Mouse (Mus musculus) splenic B cell, adult 2 months (primary cell): ENCODE measurements at regions not wholly inside any gene's neighbourhood (a gene's known extent, or its start where the extent isn't known, plus 50 kb on each side); places are given as distances from the start of the nearest gene placed in this dataset.

Source experiments
- DNase-seq: peaks from one replicate; pipeline ENCODE4 v3.0.0-alpha.2; 2011; ENCODE audit warnings: low read depth, low spot score
- H3K27me3 ChIP-seq: 2 replicates; pipeline ENCODE4 v1.6.1; 2012; ENCODE audit warnings: mild to moderate bottlenecking, low read length, moderate library complexity, mixed read lengths; ENCODE audit not compliant: control insufficient read depth, poor library complexity, insufficient read depth, severe bottlenecking
- H3K36me3 ChIP-seq: 2 replicates; pipeline ENCODE4 v1.6.1; 2012; ENCODE audit warnings: mild to moderate bottlenecking, low read length, moderate library complexity, mixed read lengths; ENCODE audit not compliant: control insufficient read depth, poor library complexity, insufficient read depth, severe bottlenecking

DNA sequence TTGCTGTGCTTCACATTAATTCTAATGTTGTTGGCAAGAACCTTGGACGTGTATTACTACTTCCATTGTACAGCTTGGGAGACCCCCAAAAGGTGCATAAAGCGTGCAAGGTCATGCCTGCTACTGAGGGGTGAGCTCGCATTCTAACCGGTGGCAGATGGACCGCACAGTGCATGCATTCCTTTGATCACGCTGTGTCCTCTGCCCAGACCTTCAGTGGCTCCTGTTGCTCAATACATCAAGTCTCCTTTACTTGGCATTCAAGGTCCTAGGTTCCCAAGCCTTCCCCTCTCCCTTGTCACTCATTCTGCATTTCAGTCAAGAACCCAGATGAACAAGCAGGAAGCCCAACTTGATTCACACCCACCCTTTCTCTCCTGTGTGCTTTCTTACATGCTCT is 156.4 kb upstream of the Pgrmc2 start:
- no peaks in the 10 kb centered on the region for H3K27me3 ChIP-seq
- no peak for DNase-seq
- no peaks in the 10 kb centered on the region for H3K36me3 ChIP-seq

DNA sequence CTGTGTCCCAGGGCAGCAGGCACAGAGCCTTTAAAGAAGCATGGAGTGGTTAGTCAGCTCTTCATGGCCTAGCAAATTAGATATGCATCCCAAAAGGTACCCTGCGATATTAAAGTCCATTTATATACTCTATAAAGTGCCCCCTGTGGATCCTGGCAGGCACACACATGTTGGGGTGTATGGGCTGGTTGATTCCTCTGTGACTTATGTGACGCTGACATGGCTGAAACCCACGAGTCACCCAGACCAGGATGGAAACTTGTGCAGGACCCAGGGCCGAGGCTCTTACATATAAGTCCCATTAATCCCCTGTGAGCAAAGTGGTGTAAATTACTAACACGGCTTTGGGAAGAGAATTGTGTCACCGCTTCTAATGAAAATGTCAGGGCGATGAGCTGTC is 155.2 kb upstream of the Pgrmc2 start:
- Histone ChIP-seq H3K27me3 (no peaks in the 10 kb centered on the region), H3K36me3 (no peaks in the 10 kb centered on the region)
- no peak for DNase-seq

DNA sequence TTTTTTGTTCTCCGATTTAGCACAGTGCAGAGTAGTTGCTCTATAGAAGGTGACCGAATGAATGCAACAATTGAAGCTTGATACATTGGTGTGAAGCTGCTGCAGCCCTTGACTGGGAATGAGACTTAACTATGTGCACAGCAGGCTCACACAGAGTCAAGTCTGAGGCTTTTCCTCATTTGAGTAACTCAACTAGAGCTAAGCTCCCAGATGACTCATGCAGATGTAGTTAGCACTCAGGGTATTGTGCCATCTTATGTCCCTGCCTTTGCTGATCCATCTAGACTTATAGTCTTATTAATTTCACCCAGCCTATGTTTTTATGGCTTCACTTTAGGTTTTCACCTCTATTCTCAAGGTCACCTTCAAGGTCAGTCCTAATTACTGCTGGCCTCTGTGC is 152.8 kb upstream of the Pgrmc2 start:
- Histone ChIP-seq H3K27me3 (no peaks in the 10 kb centered on the region), H3K36me3 (no peaks in the 10 kb centered on the region)
- no peak for DNase-seq

DNA sequence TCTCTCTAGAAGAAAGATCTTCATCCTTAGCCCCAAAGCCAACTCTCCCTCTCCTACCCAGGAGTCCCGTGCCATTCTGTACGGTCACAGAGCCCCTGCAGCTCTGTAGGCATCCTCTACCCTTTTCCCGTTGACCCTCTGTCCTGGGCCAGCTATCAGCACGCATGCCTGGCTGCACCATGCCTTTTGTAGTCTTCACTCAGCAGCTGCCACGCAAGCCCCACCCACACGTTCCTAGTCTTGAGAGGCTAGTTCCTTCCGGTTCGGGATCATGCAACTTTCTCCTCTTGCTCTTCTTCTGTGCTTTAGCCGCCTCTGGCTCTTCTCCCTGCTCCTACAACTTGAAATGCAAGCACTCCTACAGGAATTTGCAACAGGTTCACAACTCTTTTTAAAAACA is 152.1 kb upstream of the Pgrmc2 start:
- DNase-seq: no peak
- no peaks in the 10 kb centered on the region for H3K27me3 ChIP-seq
- no peaks in the 10 kb centered on the region for H3K36me3 ChIP-seq

DNA sequence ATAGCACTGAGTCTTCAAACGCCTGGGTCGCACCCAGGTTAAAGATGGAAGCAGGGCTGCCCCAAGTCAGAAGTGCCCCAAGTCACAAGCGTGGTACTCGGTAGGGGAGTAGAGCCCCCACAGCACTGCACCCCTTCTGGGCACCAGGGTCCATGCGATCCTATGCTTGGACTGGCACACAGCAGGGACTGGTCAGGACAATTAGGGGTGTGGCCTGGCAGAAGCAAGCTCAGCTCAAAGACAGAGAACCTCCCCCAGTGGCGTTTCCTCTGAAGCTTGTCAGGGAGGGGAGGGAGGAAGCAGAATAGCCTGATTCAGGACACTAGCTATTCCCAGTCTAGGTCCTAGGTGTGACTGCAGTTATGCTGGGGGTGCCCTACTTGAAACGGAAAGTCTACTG is 151.3 kb upstream of the Pgrmc2 start:
- Histone ChIP-seq H3K27me3 (no peaks in the 10 kb centered on the region), H3K36me3 (no peaks in the 10 kb centered on the region)
- no peak for DNase-seq

DNA sequence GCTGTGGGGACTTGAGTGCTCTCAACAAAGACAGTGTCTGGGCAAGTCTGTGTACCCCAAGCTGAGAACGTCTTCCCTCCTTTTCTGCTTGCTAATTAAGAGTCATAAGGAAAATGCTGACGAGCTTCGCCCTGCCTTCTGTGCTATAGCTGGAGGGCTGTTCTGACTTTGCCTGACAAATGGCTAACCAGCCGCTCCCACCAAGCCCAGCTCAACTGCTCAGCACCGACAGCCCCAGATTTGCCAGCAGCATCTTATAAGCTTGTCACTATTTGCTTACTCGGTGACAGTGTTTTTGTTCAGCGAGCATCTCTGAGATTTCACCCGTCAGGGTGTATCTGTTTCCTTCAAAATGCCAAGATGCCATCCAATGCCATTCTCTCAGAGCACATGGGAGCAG is 150.6 kb upstream of the Pgrmc2 start:
- Histone ChIP-seq H3K36me3 (no peaks in the 10 kb centered on the region), H3K27me3 (no peaks in the 10 kb centered on the region)
- no peak for DNase-seq

DNA sequence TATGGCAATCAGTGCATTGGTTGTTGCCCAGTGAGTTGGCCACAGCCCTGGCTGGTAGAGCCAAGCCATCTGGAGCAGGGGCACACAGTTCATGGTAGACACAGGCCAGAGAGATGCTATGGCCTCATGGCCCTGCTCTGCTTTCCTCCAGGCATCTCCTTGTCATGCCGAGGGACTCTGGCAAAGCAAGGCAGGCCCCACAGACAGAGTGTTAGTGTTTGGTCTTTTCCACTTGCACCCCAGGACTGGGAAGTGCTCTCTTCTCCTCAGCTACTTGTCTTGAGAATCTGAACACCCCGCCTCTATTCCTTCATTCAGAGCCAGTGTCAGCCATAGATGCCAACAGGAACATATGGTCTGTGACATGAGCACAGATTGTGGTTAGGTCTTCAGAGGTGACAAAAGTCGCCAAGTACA is 148.1 kb upstream of the Pgrmc2 start:
- Histone ChIP-seq H3K36me3 (no peaks in the 10 kb centered on the region), H3K27me3 (no peaks in the 10 kb centered on the region)
- no peak for DNase-seq

DNA sequence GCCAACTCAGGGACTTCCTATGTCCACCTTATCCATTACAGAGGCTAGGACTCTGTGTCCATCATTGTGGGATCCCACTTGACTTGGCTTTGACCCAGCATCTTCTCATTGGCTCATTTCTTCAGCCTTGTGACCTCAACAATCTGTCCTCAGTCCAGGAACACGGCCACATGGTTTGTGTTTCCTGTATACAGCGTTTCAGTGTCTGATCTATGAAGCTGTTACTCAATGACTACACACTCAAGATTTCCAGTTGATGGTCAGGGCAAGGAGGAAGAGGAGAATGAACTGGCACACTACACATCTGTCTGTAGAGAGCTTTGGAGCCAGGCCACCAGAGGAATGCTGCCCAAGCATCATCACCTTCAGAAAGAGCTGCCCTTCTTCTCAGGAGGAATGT is 146.6 kb upstream of the Pgrmc2 start:
- Histone ChIP-seq H3K36me3 (no peaks in the 10 kb centered on the region), H3K27me3 (no peaks in the 10 kb centered on the region)
- DNase-seq: no peak

DNA sequence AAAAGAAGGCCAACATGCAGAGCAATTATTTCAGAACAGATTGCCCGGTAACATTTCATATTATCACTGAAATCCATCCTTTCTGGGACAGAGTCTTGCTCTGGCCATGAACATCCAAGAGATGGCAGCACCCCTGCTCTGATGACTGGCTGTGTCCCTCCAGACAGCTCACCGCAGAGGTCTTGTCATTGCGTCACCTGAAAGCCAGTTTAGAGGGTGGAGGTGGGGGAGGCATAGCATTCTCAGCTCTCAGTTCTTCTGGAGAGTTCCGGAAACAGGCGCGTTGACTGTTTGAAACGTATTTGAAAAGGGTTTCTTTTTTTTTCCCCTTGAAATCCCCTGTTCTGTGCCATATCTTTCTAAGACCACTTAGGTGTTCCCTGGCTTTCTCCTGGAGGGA is 145.7 kb upstream of the Pgrmc2 start:
- Histone ChIP-seq H3K36me3 (no peaks in the 10 kb centered on the region), H3K27me3 (no peaks in the 10 kb centered on the region)
- peak; percentile 1 for DNase-seq

DNA sequence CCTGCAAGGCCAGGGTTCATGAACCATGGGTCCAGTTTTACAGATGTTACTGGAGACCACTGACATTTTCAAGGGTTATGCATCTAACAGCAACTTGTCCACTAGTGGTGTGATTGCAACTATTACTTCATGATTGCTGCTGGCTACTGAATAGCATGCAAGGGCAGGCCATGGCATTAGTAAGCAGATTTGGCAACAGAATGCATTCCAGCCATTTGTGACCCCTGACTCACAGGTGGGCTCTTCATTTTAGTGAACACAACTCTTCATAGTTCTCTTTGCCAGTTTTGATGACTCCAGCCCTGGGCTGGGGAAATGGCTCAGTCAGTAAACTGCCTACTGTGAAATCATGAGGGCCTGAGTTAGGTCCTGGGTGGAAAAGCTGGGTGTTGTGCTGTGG is 137.9 kb upstream of the Pgrmc2 start:
- Histone ChIP-seq H3K36me3 (no peaks in the 10 kb centered on the region), H3K27me3 (no peaks in the 10 kb centered on the region; the same call in 1 of the 2 replicates)
- no peak for DNase-seq

DNA sequence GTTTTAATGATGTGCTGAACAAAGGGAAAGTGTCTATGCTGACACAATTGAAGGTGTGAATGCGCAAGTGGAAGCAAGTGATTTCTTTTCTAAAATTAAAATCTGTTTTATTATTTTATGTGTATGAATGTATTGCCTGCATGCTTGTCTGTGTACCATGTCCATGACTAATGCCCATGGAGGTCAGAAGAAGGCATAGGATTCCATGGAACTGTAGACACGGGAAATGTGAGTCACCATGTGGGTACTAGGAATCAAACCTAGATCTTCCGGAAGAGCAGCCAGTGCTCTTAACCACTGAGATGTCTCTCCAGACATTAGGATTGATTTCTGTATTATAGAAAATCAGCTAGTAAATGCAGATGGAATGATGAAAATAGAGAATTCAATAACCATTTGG is 134.9 kb upstream of the Pgrmc2 start:
- Histone ChIP-seq H3K36me3 (no peaks in the 10 kb centered on the region), H3K27me3 (no peaks in the 10 kb centered on the region; the same call in 1 of the 2 replicates)
- DNase-seq: no peak

DNA sequence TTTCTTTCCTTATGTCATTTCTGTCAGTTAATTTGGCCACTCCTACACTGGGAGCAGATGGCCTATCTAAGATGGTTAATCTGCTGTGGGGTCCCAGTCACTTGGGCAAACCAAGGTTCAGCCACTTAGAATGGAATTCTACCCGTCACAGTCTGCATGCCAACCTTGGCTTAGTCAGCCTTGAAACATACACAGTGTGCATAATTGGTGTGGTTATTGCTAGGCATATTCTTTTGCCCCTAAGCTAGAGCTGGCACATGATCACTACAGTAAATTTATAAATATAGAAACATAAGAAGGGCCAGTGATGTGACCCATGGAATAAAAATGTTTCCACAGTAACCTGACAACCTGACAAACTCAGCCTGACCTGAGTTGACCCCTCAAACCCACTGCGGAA is 130.7 kb upstream of the Pgrmc2 start:
- H3K27me3 ChIP-seq: no peaks in the 10 kb centered on the region; the same call in 1 of the 2 replicates
- no peaks in the 10 kb centered on the region for H3K36me3 ChIP-seq
- no peak for DNase-seq

DNA sequence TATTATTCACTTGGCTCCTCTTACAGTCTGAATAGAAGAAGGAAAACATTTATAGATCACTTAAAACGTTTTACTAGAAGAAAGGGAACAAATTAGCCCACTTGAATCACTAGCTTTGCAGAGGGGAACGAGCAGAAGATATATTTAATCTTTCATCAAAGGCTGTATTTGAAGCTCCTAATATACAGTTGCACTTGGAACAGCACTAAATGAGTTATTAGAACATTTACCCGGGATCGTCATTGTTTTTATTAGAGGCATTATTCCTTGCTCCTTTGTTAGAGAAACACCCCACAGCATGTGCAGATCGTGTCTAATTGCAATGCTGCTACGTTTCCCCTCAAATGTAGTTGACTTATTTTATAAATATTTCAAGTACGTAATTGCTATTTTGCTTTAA is 127.5 kb upstream of the Pgrmc2 start:
- H3K36me3 ChIP-seq: no peaks in the 10 kb centered on the region
- no peak for DNase-seq
- no peaks in the 10 kb centered on the region for H3K27me3 ChIP-seq

DNA sequence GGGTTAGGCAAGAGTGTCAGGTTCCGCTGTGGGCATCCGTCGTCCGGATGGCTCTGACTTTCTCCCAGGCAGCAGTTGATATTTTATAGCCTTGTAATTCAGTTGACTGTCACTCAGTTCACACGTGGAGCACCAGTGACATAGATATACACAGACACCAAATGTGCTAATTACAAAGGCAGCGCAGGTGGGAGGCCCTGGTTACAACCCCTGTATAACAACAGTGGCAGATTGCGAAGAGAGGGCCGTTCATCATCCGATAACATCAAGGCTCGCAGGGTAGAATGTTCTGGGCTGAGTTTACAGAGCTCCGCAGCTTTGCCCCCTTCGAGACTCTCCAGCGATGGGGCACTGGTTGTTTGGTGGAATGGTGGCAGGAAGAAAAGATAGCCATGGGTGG is 120.0 kb upstream of the Pgrmc2 start:
- DNase-seq: no peak
- Histone ChIP-seq H3K36me3 (no peaks in the 10 kb centered on the region), H3K27me3 (no peaks in the 10 kb centered on the region)

DNA sequence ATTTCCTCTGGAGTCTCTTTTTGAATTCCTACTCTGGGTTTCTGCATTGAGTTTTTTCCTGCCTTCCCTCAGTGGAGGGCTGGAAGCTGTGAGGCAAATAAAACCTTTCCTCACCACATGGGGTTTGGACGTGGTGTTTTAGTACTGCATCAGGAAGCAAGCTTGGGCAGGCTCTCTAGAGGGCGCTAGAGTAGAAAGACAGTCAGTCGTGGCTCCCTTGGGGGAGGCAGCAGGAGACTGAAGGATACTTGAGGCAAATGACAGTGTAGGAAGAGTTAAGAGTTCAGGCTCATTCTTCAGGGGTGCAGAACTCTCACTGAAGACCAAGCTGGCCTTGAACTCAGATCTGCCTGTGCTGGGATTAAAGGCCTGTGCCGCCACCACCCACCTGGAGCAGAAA is 118.9 kb upstream of the Pgrmc2 start:
- Histone ChIP-seq H3K36me3 (no peaks in the 10 kb centered on the region), H3K27me3 (no peaks in the 10 kb centered on the region)
- DNase-seq: peak; percentile 14

DNA sequence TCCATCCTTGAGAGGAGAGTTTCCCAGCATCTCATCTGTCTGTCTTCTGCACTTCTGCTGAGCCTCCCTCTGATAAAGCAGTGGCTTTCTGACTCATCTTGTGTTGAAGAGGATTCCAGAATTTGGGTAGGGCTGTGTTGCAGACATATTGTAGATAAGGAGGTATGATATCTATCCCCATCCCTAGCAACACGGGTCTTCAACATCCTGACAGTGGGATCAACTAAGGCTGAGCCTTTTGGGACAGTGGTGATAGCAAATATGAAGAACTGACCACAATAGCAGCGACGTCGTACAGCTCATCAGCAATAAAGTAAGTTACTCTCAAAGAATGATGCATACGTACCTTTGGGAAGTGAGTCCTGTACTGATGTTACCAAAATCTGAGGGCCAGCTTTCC is 117.2 kb upstream of the Pgrmc2 start:
- no peaks in the 10 kb centered on the region for H3K27me3 ChIP-seq
- no peaks in the 10 kb centered on the region for H3K36me3 ChIP-seq
- no peak for DNase-seq
